Mouse (Mus musculus) liver, embryonic 14.5 days (tissue): ENCODE results near the gene Ubtd1.

Experiments
- CTCF ChIP-seq: IDR thresholded peaks from 2 replicates; pipeline ENCODE4 v1.5.1; 2016; ENCODE audit warnings: antibody characterized with exemption, low read depth, control low read depth
- EP300 ChIP-seq: IDR thresholded peaks from 2 replicates; pipeline ENCODE4 v1.6.1; 2016; ENCODE audit warnings: antibody characterized with exemption, low read depth

DNA sequence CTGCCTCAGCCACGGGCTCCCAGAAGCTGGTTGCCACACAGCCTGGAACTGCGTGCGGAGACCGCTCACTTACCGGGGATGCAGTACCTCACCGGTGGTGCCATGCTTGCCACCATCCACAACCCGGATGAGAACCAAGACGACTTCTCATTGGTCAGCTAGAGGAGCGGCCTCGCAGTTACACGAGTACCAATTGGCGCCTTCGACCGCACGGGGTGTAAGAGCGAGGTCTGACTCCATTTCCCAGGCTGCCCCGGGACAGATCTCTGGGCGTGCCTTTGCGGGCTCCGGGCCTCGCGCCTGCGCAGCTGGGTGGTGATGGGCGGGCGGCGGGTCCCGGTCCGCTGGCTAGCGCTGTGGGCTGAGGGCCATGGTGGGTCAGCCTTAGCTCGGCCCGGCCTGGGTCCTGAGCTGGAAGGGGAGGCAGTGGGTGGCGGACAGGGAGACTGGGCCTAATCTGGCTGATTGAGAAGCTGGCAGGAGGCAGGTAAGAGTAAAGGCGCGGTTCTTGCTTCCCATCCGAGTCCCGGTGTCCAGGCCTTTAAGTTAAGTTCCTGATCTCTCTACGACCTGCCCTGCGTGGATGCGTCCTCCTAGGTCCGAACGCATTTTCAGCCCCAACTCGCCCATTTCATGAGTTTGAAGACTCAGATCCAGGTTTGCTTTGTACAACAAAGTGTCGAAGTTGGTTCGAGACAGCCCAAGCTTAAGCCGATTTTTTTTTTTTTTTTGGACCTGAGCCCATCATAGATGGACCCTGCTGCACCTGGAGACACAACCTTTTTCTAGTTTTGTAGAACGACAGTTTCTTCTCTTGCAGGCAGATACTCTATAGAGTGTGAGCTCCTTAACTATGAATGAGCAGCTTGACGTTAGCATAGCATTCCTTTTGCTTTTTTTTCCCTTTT is 48.1 kb upstream of the Ubtd1 start, which contains the start of the genes Exosc1 and Zdhhc16:
- TF ChIP-seq CTCF (peak; percentile 18; the same call in 1 of the 2 replicates), EP300 (no peak; the same call in 1 of the 2 replicates)
